Mouse (Mus musculus) forebrain, embryonic 11.5 days (tissue): ENCODE data around the gene Nubp1. TPM values are rescaled to one million over a fixed set of nuclear protein-coding genes. Genes with fewer than 3 reads are reported as not detected.

ENCODE experiments used
- ATAC-seq: fragments of 200-750 bp; cut with Nextera tagmentation; replicated peaks from 2 replicates; pipeline ENCODE4 v1.8.0; 2017; ENCODE audit warnings: moderate TSS enrichment; ENCODE audit not compliant: low FRiP score
- DNase-seq: peaks from one replicate; pipeline ENCODE4 v3.0.0-alpha.2; 2017; ENCODE audit warnings: low spot score
- H3K27ac ChIP-seq: fragments of 300-500 bp; sonication (generic); 2 replicates; pipeline ENCODE4 v1.5.1; 2014; ENCODE audit warnings: low read depth, low read length
- H3K27me3 ChIP-seq: fragments of 300-500 bp; sonication (generic); 2 replicates; pipeline ENCODE4 v1.6.1; 2014; ENCODE audit warnings: mild to moderate bottlenecking, low read length, mixed read lengths; ENCODE audit not compliant: control insufficient read depth, insufficient read depth
- H3K36me3 ChIP-seq: fragments of 300-500 bp; sonication (generic); 2 replicates; pipeline ENCODE4 v1.6.1; 2014; ENCODE audit warnings: mild to moderate bottlenecking, low read length, moderate library complexity, mixed read lengths; ENCODE audit not compliant: control insufficient read depth, insufficient read depth
- H3K4me1 ChIP-seq: fragments of 300-500 bp; sonication (generic); replicated peaks from 2 replicates; pipeline ENCODE4 v1.6.1; 2014; ENCODE audit warnings: low read length, mixed read lengths; ENCODE audit not compliant: control insufficient read depth, insufficient read depth
- H3K4me2 ChIP-seq: fragments of 300-500 bp; sonication (generic); 2 replicates; pipeline ENCODE4 v1.6.1; 2014; ENCODE audit warnings: low read depth, mild to moderate bottlenecking, low read length, moderate library complexity, mixed read lengths; ENCODE audit not compliant: severe bottlenecking
- H3K4me3 ChIP-seq: fragments of 300-500 bp; sonication (generic); 2 replicates; pipeline ENCODE4 v1.5.1; 2014; ENCODE audit warnings: low read depth, low read length
- H3K9ac ChIP-seq: fragments of 300-500 bp; sonication (generic); 2 replicates; pipeline ENCODE4 v1.6.1; 2014; ENCODE audit warnings: low read length
- H3K9me3 ChIP-seq: fragments of 300-500 bp; sonication (generic); 2 replicates; pipeline ENCODE4 v1.6.1; 2016; ENCODE audit warnings: low read length, mixed read lengths; ENCODE audit not compliant: control insufficient read depth
- WGBS: fragments of 180-500 bp; shearing (Covaris S2); extraction: QIAGEN DNeasy Blood & Tissue Kit; methylation state at CpG from one replicate; pipeline ENCODE4 v1.1.7; 2014; 5-methylcytosine and 5-hydroxymethylcytosine counted together
- polyA plus RNA-seq: library from polyadenylated mRNA; unstranded; fragments of >200 nt; fragmentation: Nextera tagmentation; extraction: Ambion mirVana; gene quantifications from 2 replicates; pipeline ENCODE4 v1.2.1, GENCODE M21; 2014

Gene Nubp1
- polyA plus RNA-seq, 1 experiment from 2014 or later = 69.1 TPM

DNA sequence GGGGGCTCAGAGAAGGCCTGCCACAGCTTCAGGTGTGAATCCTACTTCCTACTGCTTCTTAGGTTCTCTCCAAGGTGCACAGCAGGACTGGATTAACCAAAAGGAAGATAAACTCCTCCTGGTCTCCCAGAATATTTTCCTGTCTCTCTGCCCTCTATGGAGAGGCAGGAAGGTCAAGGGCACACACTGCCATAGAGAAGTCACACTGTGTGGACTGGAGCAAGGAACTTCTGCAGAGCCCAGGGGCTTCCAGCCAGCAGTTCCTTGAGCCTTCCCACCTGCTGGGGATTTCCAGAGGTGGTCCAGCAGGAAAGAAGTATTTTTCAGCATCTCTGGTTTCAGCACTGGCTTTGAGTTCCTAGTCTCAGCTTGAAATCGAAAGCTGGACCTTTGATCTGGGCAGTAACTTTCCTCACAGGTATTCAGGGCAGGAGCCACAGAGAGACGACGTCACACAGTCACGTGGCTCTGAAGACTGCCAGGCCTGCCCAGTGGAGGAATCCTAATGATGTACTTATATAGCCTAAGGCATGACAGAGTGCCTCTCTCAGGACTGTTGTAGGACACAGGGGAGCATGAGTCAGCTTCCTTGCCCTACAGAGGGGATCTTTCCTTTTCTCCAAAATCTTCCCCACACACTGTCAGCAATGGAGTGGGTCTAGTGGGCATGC lies 53.4 kb downstream of the Nubp1 start:
- H3K4me1 ChIP-seq = no peaks in the 10 kb centered on the region
- no peaks in the 10 kb centered on the region for H3K9me3 ChIP-seq
- ATAC-seq (no peak), DNase-seq (peak; percentile 36)
- no peak overlapping the region for H3K9ac ChIP-seq
- H3K4me2 ChIP-seq = no peak overlapping the region
- H3K4me3 ChIP-seq = no peak overlapping the region
- no peak overlapping the region for H3K27ac ChIP-seq
- H3K27me3 ChIP-seq = no peaks in the 10 kb centered on the region
- WGBS = 43% methylated on average over 4 of the region's 4 CpGs
- no peaks in the 10 kb centered on the region for H3K36me3 ChIP-seq

DNA sequence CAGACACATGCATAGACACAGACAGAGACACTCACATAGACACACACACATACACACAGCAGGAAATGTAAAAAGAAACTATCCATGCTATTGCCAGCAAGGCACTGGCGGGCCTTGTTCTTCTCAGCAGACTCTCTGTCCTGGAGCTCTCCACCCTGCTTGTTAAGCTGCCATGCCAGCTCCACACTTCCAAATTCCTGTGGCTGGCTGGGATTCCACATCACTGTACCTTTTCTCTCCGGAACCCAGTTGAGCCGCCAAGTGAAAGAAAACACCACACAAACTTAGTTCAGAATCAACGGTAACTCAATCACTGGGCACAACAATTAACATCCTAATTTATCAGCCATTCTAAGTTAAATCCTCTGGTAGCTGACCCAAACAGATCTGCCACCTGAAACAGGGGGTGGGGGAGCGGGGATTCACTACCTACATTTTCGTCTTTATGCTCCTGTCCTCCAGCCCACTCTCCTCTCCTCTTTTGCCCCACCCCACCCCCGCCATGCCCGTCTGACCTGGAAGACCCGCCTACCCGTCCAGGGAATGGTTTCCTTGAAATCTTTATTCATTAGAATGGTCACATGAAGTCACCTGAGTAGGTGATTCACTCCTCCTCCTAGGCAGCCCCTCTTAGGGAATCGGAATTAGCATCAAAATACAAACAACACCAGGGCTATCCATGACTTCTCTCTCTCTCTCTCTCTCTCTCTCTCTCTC lies 55.8 kb downstream of the Nubp1 start:
- 29% methylated on average over 11 of the region's 11 CpGs for WGBS
- Histone ChIP-seq H3K9me3 (no peaks in the 10 kb centered on the region), H3K4me1 (no peaks in the 10 kb centered on the region), H3K4me2 (no peak overlapping the region), H3K4me3 (no peak overlapping the region), H3K36me3 (no peaks in the 10 kb centered on the region), H3K9ac (no peak overlapping the region), H3K27me3 (no peaks in the 10 kb centered on the region), H3K27ac (no peak overlapping the region)
- no peak for DNase-seq
- no peak for ATAC-seq

DNA sequence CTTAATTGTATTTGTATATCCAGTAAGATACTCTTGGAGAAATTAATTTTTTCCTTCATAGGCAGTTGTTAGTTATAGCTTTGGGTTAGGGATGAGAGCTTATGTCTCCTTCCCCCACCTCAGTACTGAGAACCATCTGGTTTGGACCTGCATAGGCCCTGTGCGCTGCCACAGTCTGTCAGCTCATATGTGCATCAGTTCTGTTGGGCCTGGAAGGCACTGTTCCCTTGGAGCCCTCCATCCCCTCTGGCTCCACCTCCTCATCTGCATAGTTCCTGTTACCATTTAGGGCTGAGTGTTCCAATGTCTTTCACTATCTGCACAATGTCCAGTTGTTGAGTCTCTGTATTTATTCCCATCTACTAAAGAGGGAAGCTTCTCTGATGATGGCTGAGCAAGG lies 56.5 kb downstream of the Nubp1 start:
- no peak overlapping the region for H3K27ac ChIP-seq
- ATAC-seq = no peak
- WGBS = 82% methylated on average over 1 of the region's 1 CpGs
- H3K4me3 ChIP-seq = no peak overlapping the region
- H3K4me2 ChIP-seq = no peak overlapping the region
- H3K9me3 ChIP-seq = no peaks in the 10 kb centered on the region
- no peak overlapping the region for H3K9ac ChIP-seq
- H3K27me3 ChIP-seq = no peaks in the 10 kb centered on the region
- H3K36me3 ChIP-seq = no peaks in the 10 kb centered on the region
- peak; percentile 31 for DNase-seq
- H3K4me1 ChIP-seq = no peaks in the 10 kb centered on the region

DNA sequence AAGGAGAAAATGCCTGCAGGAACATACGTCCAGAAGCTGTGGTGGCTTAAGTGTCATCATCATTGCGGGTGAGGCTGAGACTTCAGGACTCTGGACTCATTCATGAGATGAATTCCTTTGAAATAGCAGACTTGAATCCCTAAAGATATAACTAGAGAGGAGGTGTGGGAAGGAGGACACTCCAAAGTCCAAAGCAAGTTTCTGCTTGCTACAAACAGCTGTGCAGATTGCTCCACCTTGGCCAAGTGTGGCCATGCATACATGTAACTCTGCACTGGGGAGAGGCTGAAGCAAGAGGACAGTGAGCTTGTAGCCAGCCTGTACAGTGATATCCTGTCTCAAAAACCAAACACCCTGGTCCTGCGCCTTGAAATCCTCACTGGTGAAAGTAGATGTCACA lies 60.2 kb downstream of the Nubp1 start:
- H3K36me3 ChIP-seq = no peaks in the 10 kb centered on the region
- no peak for ATAC-seq
- 89% methylated on average over 3 of the region's 3 CpGs for WGBS
- H3K27ac ChIP-seq = no peak overlapping the region
- H3K27me3 ChIP-seq = no peaks in the 10 kb centered on the region
- DNase-seq = peak; percentile 9
- no peak overlapping the region for H3K4me3 ChIP-seq
- H3K9ac ChIP-seq = no peak overlapping the region
- no peaks in the 10 kb centered on the region for H3K4me1 ChIP-seq
- no peaks in the 10 kb centered on the region for H3K9me3 ChIP-seq
- H3K4me2 ChIP-seq = no peak overlapping the region

Other genes with a start within 250 kb of the Nubp1 start
- not detected in 2 replicates for gene Rpl39l, start 241.7 kb upstream of the Nubp1 start, polyA plus RNA-seq
- 1.3 and 2.6 TPM in 2 replicates for gene Atf7ip2, start 219.2 kb upstream of the Nubp1 start, polyA plus RNA-seq
- gene Emp2, start 98.0 kb upstream of the Nubp1 start, polyA plus RNA-seq = 3.1 and 3.3 TPM in 2 replicates
- 0.15 TPM in 1 of 2 replicates, not detected in the other for gene Tekt5, start 16.5 kb upstream of the Nubp1 start, polyA plus RNA-seq
- 22.8 and 23.8 TPM in 2 replicates for gene Tvp23a, start 35.4 kb downstream of the Nubp1 start, polyA plus RNA-seq
- 0.35 and 0.63 TPM in 2 replicates for gene Ciita, start 68.1 kb downstream of the Nubp1 start, polyA plus RNA-seq
- gene Dexi, start 131.1 kb downstream of the Nubp1 start, polyA plus RNA-seq = 23.5 and 25.9 TPM in 2 replicates
- 44.6 and 46.3 TPM in 2 replicates for gene Clec16a, start 133.4 kb downstream of the Nubp1 start, polyA plus RNA-seq